Mouse (Mus musculus) liver, embryonic 14.5 days (tissue): ENCODE data around the gene Sh2d3c.

Experiments
- CTCF ChIP-seq: IDR thresholded peaks from 2 replicates; pipeline ENCODE4 v1.5.1; 2016; ENCODE audit warnings: antibody characterized with exemption, low read depth, control low read depth
- EP300 ChIP-seq: IDR thresholded peaks from 2 replicates; pipeline ENCODE4 v1.6.1; 2016; ENCODE audit warnings: antibody characterized with exemption, low read depth

DNA sequence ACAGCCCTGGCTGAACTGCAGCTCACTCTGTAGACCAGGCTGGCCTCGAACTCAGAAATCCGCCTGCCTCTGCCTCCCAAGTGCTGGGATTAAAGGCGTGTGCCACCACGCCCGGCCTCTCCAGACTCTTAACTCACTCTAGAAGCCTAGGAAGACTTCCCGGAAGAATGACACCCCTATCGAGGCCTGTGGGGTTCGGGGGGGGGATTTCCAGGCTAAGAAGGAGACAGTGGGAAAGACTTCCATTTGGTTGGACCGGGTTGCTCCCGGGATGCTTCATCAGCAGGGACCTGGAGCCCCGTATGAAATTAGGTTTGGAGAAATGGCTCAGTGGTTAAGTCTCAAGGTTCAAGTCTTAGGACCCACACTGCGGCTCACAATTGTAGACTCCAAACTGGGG is 26.2 kb upstream of the Sh2d3c start:
- no peak for TF ChIP-seq CTCF
- TF ChIP-seq EP300 = no peak
